ENCODE assay signal across 9 mouse cellular contexts in the genomic region with DNA sequence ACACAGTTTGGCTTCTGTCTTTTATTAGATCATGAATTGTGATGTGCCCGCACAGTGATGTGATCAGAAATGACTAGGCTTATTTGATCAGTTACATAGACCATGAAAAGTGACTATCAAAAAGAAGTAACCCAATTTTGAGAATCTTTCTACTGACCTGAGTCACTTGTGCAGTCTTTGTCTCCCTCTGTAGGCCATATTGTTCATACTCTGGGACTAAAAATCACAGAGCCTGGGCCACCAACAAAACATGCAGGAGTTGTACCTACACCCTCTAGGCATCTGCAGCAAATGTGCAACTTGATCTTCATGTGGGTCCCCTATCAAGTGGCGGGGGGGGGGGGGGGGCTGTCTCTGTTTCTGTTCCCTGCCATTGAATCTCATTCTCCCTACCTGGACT.
DNase-seq lines count a peak whose midpoint lies in the region; ATAC-seq and TF ChIP-seq lines count a peak whose summit lies in the region.
"Had no signal": no experiment of that assay in that cellular context is flagged by ENCODE, and none has a peak within 500 bp of the region (broad histone marks: within the 10 kb centered on the region; RNA-seq: fewer than 3 reads in every experiment).

No protein-coding gene starts in this region.

- no peaks in the 10 kb centered on the region for H3K4me1 ChIP-seq in hindbrain, embryonic 13.5 days (replicated peaks)
- H3K4me1 ChIP-seq in midbrain, postnatal 0 days (ENCODE audit: insufficient read depth, low read length) = no peaks in the 10 kb centered on the region
- H3K4me1 ChIP-seq: embryonic facial prominence, embryonic 13.5 days had no signal

- no peaks in the 10 kb centered on the region for H3K9me3 ChIP-seq in hindbrain, embryonic 13.5 days
- no peaks in the 10 kb centered on the region for H3K9me3 ChIP-seq in midbrain, postnatal 0 days (ENCODE audit: low read length)
- H3K9me3 ChIP-seq: embryonic facial prominence, embryonic 13.5 days had no signal

- peak; percentile 81 for TF ChIP-seq CTCF in midbrain, postnatal 0 days (IDR thresholded peaks at IDR 0.05)

- 52% methylated on average over 2 of the region's 2 CpGs for WGBS in hindbrain, embryonic 13.5 days
- WGBS in midbrain, postnatal 0 days = 31% methylated on average over 2 of the region's 2 CpGs

- peak; percentile 63; the same call in 1 of the 2 replicates for ATAC-seq in hindbrain, embryonic 13.5 days (ENCODE audit: low FRiP score)
- 0 out of 2 replicates have a peak, but pooled peaks have one; percentile 49 for ATAC-seq in midbrain, postnatal 0 days (ENCODE audit: low FRiP score)

- DNase-seq in adrenal gland, postnatal 10 days = peak; percentile 14
- DNase-seq in adrenal gland, adult 2 months = no peak
- peak; percentile 1 for DNase-seq in lung, postnatal 36 days
- DNase-seq in lung, postnatal 25 days (ENCODE audit: low spot score) = no peak
- peak; percentile 73 for DNase-seq in midbrain, postnatal 0 days (ENCODE audit: low spot score)
- no peak for DNase-seq in adrenal gland, adult 8-10 months
- no peak for DNase-seq in gastrocnemius, postnatal 10 days

- H3K4me2 ChIP-seq in hindbrain, embryonic 13.5 days = no peak overlapping the region
- H3K4me2 ChIP-seq in midbrain, postnatal 0 days (ENCODE audit: low read depth, low read length, poor library complexity, severe bottlenecking) = no peak overlapping the region
- H3K4me2 ChIP-seq: embryonic facial prominence, embryonic 13.5 days had no signal

- no peak overlapping the region for H3K4me3 ChIP-seq in hindbrain, embryonic 13.5 days
- H3K4me3 ChIP-seq in midbrain, postnatal 0 days (ENCODE audit: low read depth, low read length) = no peak overlapping the region
- H3K4me3 ChIP-seq: embryonic facial prominence, embryonic 13.5 days had no signal

- H3K36me3 ChIP-seq in hindbrain, embryonic 13.5 days = no peaks in the 10 kb centered on the region
- H3K36me3 ChIP-seq in midbrain, postnatal 0 days (ENCODE audit: insufficient read depth, low read length) = no peaks in the 10 kb centered on the region
- H3K36me3 ChIP-seq: embryonic facial prominence, embryonic 13.5 days had no signal

- H3K27ac ChIP-seq in hindbrain, embryonic 13.5 days = no peak overlapping the region
- no peak overlapping the region for H3K27ac ChIP-seq in midbrain, postnatal 0 days (ENCODE audit: low read depth, low read length)
- H3K27ac ChIP-seq: embryonic facial prominence, embryonic 13.5 days had no signal

- no peaks in the 10 kb centered on the region for H3K27me3 ChIP-seq in hindbrain, embryonic 13.5 days
- no peaks in the 10 kb centered on the region for H3K27me3 ChIP-seq in midbrain, postnatal 0 days (ENCODE audit: insufficient read depth, low read length)
- H3K27me3 ChIP-seq: embryonic facial prominence, embryonic 13.5 days had no signal

- no peak overlapping the region for H3K9ac ChIP-seq in hindbrain, embryonic 13.5 days
- no peak overlapping the region for H3K9ac ChIP-seq in midbrain, postnatal 0 days (replicated peaks; ENCODE audit: low read length, poor library complexity, severe bottlenecking)
- H3K9ac ChIP-seq: embryonic facial prominence, embryonic 13.5 days had no signal

Comparison
In these comparisons a context has a peak if more than half of its experiments do, and no peak if none do; other contexts are left out.
1. DNase-seq: peak in adrenal gland, postnatal 10 days (single experiment), lung, postnatal 36 days (single experiment) and midbrain, postnatal 0 days (single experiment); none in adrenal gland, adult 2 months (single experiment), lung, postnatal 25 days (single experiment), adrenal gland, adult 8-10 months (single experiment) and gastrocnemius, postnatal 10 days (single experiment).